Mouse (Mus musculus) lung, postnatal 14 days (tissue): ENCODE data around the gene Chd9.

ENCODE experiments used
- DNase-seq: peaks from one replicate; pipeline ENCODE4 v3.0.0; 2021

Gene Chd9

DNA sequence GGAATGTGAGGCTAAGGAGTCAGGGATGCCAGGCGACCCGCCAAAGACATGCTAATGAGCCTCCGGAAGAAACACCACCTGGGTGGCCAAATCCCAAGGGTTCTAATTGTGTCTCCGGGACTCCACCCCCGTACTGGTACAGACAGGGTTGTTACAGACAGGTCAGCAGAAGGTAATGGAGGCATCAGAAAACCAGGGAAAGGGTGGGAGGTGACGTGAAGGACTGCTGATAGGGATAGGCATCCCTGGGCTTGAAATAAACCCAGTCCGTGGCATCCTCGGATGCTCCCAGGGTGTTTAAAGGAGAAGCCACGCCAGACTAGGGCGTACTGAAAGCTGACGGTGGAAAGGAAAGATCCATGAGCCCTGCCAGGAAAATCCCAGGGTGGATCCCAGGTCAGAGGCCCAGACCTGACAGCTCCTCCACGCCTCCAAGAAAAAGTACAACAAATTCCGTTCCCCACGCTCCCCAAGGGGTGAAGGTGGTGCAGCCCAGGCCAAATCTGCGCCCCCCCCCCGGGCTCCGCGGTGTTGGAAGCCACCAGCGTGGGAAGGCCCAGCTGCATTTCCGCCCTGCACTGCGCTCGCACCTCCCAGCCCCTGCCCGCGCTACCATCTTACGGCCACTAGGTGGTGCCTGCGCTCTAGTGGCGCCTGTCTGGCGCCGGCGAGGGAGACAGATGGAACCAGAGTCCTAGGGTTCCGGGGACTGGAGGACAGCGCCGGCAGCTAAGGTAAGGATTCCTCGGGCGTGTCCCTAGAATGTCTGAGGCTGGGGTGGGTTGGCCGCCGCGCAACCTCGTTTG is at the start of gene Chd9:
Gene Chd9, plus strand, starts transcription at position 172 of the 806 bp plus-strand sequence.
- DNase-seq: peak; percentile 98

DNA sequence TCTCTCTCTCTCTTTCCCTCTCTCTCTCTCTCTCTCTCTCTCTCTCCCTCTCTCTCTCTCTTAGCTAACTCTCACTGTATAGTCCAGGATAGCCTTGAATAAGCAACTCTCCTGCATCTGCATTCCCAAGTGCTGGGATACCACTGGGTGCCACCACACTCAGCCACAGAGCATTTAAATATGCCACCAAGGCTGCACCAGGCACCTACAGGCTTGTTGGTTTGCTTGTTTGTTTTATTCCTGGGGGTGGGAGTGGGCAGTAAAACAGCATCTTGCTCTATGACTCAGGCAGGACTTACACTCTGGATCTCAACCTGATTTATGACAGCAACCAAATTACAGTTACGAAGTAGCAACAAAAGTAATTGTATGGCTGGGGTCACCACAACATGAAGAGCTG is 36.5 kb upstream of the Chd9 start:
- DNase-seq: no peak

DNA sequence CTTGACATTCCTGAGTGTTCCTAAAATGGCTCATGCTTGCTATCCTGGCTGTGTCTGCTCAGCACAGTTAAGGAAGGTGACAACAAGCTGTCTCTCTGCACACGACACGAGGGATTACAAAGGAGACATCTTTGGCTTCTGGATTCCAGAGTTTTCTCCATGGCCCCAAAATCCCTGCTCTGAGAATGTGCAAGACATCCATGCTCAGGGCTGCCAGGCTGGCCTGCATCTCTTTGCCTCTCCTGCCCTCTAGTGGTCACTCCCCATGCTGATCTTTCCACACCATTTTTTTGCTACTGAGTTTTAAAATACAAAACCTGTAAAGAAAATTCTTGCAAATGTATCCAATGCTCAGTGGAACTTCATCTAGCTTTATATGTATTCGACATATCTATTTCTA is 34.4 kb upstream of the Chd9 start:
- DNase-seq: peak; percentile 86

DNA sequence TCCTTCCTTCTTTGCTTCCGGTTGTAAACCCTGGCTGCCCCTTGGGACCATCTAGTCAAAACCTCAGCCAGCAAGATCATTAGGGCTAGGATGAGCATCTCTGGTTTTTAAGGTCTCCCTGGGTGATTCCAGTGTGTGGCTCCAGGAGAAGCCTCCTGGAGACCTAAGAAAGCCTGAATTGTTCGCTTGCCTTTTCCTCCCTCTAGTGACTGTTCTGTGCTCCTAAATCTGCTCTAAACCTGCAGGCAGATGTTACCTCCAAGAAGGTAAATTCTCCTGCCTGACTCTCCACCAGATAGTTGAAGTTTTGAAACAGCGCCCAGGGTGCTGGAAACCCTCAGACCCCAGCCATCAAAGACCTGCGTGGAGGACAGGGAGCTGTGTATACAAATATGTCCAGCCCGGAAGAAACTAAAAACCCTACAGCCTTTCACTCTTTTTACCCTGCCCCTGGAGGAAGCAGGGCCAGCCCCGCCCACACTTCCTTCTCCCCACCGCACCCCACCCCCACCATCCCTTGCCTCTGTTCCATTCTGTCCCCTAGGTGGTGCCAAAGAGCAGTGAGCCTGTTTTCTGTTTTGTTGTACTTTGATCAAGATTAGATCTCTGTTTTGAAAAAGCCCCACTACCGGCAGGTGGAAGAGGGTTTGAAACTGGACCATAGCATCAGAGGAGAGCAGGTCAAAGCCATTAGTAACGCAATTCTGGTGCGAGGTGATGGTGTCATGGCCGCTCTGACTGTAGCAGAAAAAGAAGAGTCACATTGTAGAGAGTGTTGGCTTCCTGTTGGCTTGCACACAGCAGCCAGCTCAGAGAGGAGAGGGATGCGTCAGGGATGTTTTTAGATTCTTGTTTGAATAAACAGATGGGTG is 32.9 kb upstream of the Chd9 start:
- DNase-seq: peak; percentile 84

DNA sequence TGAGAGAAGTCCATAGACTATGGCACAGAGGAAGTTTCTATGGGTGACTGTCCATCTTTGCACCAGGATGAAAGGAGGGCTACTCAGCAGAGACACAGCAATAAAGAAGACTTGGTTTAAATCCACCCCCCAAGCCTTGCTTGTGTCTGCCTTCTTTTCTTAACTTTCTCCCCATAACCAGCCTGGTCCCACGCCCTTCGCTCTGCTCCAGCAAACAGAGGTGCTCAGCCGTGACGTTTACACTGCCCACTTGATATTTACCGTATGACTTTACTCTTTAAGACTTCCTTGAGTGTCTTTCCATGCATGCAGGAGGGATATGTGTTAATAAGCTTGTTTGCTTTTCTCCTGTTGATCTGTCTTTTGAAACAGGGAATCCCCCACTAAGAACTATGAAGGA is 28.7 kb upstream of the Chd9 start:
- no peak for DNase-seq

DNA sequence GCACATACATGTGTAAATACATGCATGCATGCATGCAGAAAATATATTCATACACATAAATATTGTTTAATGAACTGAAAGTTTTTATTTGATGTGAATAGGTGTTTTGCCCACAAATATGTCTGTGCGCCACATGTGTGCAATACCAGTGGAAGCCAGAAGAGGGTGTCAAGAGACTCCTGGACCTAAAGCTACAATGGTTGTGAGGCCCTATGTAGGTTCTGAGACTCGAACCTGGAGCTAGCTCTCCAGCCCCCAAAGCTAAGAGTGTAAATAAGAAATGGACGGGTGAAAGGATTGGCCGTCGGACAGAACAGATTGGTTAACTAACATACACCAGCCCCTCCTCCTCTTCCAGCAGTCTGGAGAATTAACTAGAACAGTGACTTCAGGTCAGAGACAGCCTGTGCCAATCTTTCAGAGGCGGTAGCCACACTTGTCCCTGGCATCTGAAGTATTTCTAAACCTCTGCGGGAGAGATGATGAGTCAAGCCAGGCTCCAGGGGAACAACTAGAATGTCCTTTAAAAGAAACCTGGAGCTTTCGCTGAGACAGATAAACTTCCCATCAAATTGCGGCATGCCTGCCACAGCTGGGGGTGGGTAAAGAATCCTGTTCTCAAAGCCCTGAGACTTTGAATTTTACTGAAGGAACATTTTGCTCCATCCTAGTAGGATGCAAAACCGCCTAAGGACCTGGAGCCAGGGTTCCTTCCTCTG is 14.4 kb upstream of the Chd9 start:
- no peak for DNase-seq

DNA sequence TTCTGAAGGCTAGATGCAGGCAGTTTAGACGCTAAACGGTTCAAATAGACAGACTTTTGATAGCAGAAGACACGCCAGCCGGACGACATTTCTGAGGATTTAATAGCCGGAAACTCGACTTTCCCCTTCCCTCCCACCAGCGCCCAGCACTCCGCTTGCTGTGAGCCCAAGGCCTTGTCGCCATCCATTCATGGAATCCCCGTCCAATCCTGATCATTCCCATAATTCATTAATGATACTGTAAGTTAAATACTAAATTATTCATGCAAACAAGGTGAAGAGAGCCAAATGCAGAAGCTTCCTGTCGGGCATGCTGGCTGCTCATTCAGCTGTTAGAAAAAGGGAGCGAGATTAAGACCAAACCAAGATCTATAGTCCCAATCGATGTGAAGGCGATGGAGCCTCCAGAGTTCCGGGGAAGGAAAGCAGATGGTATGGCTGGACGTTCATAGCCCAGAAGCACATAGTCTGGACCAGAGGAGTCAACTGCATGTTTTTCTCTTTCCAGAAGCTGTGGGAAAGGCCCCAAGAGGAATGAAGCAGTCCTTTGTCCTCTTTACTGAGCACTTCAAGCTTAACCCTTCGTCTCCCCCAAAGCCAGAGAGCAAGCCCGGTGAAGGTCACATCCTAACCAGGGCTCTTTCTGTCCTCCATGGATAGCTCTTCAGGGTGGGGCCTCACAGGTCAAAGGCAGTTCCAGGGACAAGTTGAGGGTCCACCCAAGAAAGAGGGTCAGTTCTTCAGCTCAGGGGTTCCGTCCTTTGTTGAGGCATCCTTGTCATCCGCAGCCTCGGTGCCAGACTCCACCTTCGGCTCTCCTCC is 11.9 kb upstream of the Chd9 start:
- no peak for DNase-seq

DNA sequence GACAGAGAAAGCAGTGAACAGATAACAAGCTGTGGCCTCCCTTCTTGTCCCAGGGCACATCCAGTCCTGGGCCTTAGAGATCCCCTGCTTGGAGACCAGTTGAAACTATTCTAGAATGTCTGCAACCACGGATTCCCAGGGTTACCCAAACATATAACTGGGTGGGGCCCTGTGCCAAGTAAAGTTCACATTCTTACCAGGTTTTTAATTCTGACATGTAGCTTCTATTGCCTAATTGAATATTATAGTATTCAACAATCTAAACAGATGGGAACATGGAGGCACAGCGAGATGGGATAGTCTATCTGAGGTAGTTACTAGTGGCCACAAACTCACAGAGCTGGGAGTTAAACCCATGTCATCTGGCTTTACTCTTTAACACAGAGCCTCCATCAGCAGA is 10.9 kb upstream of the Chd9 start, which contains the start of gene Gm19935:
Gene Gm19935, minus strand, starts transcription at position 101 of the 400 bp plus-strand sequence.
- DNase-seq: no peak

DNA sequence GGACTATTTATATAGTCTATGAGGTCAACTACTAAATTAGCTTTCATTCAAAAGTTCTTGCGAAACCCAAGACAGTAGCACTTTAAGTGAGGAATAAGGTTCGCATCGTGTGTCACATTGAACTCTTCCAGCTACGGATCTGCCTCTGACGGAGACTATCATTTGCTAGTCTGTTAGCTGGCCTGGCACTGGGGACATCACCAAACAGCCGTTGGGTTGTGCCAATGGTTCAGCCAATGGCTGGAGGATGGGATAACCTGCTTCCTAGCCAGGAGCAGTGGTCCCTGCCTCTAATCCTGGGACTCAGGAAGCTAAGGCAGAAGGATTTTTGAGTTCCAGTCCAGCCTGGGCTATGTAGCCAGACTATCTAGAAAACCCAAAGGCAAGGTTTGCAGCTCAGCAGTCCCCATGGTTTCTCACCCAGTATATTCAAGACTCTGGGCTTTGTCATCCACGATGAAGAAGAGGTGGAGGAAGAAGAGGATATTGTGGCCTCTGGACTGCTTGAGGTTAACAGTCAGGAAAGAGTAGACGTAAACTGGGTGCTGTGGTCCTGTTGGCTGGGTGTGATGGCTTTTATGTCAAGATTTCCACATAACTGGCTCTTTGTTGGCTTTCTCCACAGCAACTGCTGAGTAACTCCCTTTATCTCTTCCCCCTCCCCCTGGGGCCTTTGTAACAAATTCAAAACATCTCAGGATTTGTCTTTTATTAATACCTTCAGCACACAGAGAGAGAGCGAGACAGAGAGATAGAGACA is 8.4 kb upstream of the Chd9 start:
- DNase-seq: no peak

DNA sequence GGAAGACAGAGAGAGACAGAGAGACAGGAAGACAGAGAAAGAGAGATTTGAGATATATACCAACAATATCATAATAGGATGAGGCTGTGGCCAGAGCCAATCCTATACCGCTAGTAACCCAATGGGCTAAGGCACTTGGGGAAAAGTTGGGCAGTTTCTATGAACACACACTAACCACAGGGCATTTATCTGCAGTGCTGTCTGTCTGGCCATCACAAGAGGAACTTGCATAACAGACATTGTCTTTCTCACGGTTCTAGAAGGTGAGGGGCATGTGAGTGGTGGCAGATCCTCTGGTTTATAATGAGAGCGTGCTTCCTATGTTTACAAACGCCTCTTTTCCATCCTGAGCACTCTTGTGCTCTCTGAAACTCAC is 7.8 kb upstream of the Chd9 start:
- DNase-seq: no peak

DNA sequence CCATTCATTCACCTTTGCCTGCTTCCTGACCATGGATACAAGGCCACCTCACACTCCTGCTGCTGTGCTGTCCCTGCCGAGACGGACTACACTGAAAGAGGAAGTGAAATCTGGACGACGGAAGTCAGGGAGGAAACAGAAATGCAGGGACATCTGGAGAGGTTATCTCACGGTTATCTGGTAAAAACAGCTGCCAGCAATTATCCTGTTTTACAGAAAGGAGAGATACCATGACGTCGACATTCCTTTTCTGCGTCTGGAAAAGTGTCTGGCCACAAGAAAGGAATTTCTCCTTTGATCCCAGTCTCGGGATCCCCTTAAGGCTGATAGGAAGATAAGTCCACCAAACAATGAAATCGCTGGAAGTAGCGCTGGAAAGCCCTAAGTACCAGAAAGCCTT is 5.7 kb upstream of the Chd9 start:
- no peak for DNase-seq

DNA sequence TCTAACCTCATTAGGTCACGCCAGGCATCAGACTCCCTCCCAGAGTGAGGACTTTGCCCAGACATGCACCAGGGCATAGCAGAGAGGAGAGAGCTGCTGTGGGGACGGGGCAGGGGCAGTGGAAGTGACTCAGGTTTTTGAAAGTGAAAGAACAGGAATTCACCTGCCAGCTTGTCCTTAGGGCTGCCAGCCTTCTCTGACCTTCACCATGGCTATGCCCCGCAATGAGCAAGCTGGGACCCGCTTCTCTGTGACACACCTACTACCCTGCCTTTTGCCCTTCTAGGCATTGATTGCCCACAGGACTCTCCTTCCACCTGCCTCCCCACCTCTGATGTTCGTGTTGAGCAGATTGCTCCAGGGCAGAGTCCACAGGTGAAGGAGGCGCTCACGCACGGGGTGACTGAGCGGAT is 2.7 kb upstream of the Chd9 start:
- no peak for DNase-seq

DNA sequence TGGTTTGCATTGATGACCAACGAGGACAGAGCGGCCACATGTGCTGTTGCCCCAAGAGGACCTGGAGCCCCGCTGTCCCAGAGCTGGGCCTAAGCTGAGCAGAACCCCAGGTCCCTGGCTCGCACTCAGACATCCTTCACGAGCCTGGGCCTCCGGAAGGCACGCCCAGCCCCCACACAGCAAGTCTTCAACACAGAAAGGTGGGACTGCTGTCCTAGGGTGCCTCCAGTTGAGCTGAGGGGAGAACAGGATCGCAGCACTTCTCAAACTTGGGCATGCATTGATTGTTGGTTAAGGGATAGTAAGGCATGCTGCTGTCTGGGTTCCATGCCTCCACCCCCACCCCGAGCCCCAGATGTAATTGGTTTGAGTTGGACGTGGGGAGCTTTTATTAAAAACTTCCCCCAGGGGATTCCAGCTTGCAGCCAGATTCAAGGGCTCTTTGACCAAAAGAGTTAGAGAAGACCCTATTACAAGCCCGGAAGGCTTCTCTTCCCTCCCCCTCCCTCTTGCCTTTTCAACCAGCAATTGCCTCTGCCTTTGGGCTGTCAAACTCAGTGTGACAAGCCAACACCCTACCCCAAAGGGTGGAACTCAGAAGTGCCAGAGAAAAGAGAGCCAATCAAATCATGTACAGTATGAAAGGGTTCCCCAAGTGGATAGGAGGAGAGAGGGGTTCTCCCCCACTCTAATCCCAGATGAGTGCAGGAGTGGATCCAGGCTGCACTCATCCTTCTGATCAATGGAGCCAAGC is 1.0 kb downstream of the Chd9 start:
- no peak for DNase-seq

DNA sequence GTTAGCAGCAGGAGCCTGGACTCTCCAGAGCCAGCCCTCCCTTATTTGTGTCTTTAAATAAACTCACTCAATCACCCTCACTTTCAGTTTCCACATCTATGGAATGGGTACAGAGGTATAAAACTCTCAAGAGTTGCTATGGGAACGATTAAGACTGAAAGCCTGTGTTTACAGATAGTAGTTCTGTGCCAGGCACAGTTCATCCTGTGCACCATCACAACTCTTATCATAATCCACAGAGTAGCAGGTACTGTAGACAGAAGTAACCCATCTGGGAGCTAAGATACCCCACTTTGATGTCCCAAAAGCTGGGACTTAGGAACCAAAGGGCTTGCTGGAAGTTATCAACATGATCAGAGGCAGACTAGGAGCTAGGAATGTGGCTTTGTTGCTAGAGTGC is 1.7 kb downstream of the Chd9 start:
- no peak for DNase-seq

DNA sequence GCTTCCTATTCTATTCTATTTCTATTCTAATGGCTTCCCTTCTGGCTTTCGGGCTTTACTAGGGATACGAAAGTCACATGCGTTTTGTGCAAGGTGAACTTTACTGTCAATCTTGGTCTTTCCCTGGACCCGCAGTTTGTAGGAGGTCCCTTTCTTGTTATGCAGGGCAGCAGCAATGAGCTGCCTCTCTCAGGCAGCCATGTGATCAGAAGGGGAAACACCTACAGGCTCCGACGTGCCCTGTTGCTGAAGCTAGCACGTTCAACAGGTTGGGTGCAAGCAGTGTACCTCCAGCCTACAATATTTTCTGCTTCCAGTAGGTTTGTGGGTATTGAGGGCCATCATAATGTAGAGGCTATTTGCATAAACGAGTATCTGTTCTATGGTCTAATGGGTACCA is 2.8 kb downstream of the Chd9 start:
- no peak for DNase-seq

DNA sequence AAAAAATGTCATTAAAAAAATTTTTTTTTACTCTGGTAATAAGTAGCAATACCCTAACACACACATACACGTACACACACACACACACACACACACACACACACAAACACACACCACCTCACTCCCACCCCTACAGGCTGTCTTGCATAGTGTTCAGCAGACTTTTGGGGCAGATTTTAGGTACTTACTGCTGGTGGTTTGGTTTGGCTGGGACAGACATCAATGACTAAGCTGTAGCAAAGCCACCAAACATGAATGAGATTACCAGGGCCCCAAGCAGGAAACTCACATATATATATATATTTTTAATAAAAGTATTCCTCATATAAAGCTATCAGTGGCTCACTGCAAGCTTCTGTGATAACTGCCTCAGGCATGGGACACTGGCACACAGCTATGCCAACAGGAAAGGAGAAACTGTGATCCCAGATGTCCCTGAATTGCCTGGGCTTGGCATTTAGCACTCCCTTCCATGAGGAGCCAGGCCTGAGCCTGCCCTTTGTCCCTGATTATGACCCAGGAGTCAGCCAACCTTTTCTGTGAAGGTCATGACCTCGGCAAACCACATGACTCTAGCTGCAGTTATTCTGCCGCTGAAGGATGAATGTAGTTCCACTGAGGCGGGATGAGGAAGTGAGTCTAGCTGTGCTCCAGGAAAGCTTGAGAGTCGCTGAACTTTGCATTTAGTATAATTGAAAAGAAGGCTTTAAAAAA is 4.6 kb downstream of the Chd9 start:
- DNase-seq: no peak

DNA sequence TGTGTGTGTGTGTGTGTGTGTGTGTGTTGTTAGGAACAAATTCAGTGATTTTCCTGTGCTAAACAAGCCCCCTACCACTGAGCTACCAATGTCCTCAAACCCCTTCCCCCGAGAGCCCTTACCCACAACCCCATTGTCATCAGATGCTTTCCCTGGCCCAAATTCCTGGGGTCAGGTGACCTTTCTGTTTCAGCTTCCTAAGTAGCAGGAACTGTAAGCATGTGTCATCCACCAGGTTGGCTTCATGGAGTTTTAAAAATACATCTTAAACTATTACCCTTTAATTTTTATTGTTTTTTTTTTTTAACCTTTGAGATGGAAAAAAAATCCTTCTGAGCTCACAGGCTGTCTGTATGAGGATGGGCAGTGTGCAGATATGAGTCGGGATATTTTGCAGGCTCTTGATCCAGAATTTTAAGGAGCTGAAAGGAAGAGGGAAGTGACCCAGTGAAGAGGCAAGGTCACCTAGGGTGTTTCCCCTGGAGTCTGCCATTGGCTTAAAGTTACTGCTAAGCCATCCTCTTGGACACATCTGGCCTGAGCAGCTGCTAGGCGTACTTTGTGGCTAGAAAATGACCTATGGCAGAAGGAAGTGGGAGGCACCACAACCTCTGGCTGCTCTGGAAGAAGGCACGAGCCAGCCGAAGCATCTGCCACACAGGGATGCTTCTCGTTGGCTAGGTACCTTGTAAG is 5.6 kb downstream of the Chd9 start:
- no peak for DNase-seq

DNA sequence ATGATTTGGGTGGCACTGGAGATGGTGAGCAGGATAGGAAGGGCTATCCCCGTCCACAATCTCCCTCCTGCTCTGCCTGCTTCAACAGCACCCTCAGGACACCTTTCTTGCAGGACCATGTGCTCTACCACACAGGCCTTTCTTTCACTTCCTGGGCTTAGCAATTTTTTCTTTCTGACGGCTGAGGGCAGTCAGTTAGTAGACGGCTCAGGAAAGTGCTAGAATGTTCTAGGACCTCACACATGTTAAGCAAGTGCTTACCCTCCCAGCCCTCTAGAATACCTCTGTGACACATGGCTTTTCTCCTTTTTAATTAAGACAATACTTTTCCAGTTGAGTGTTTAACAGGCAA is 6.1 kb downstream of the Chd9 start:
- DNase-seq: no peak

DNA sequence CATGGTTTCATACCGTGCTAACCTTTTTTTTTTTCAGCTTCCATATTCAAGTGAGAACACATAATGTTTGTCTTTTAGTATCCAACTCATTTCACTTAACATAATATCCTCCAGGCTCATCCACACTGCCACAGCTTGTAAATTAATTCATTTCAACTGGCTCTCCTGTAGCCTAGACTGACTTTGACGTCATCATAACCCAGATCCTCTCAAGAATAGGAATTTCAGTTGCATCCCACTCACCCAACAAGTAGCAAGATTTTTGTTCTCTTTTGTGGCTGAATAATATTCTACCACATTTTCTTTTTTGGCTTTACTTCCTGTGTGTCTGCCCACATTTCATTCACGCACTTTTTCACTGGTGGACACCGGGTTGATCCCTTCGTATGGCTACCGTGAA is 9.3 kb downstream of the Chd9 start:
- no peak for DNase-seq
